Mouse (Mus musculus) kidney, embryonic 14.5 days (tissue): ENCODE measurements around the gene Emc8. TPM values are rescaled to one million over a fixed set of nuclear protein-coding genes. Genes with fewer than 3 reads are reported as not detected.
A peak's percentile ranks its signal among the peaks of the same experiment; 100 is the strongest.
"Not testable (repeated sequence)": the region's sequence is repeated elsewhere in the genome, so short reads cannot be mapped to it uniquely, and the experiment has no call there.

ENCODE experiments used
- ATAC-seq: fragments of 200-750 bp; cut with Nextera tagmentation; 2 replicates; pipeline ENCODE4 v1.8.0; 2017; ENCODE audit warnings: moderate number of reproducible peaks, mild to moderate bottlenecking, moderate TSS enrichment, moderate library complexity; ENCODE audit not compliant: low FRiP score, low TSS enrichment
- H3K27ac ChIP-seq: fragments of 300-500 bp; sonication (generic); 2 replicates; pipeline ENCODE4 v1.5.1; 2014; ENCODE audit warnings: low read depth, mild to moderate bottlenecking, low read length, moderate library complexity, mixed read lengths
- H3K27me3 ChIP-seq: fragments of 300-500 bp; sonication (generic); 2 replicates; pipeline ENCODE4 v1.6.1; 2014; ENCODE audit warnings: mild to moderate bottlenecking, low read length; ENCODE audit not compliant: control insufficient read depth, insufficient read depth
- H3K36me3 ChIP-seq: fragments of 300-500 bp; sonication (generic); 2 replicates; pipeline ENCODE4 v1.6.1; 2014; ENCODE audit warnings: low read length, mixed read lengths; ENCODE audit not compliant: control insufficient read depth, insufficient read depth
- H3K4me1 ChIP-seq: fragments of 300-500 bp; sonication (generic); 2 replicates; pipeline ENCODE4 v1.6.1; 2014; ENCODE audit warnings: low read length, mixed read lengths; ENCODE audit not compliant: control insufficient read depth, insufficient read depth
- H3K4me2 ChIP-seq: fragments of 300-500 bp; sonication (generic); replicated peaks from 2 replicates; pipeline ENCODE4 v1.6.1; 2014; ENCODE audit warnings: low read depth, mild to moderate bottlenecking, low read length
- H3K4me3 ChIP-seq: fragments of 300-500 bp; sonication (generic); 2 replicates; pipeline ENCODE4 v1.5.1; 2014; ENCODE audit warnings: mild to moderate bottlenecking, low read length
- H3K9ac ChIP-seq: fragments of 300-500 bp; sonication (generic); 2 replicates; pipeline ENCODE4 v1.6.1; 2014; ENCODE audit warnings: low read depth, mild to moderate bottlenecking, low read length, moderate library complexity
- H3K9me3 ChIP-seq: fragments of 300-500 bp; sonication (generic); 2 replicates; pipeline ENCODE4 v1.6.1; 2016; ENCODE audit warnings: low read length; ENCODE audit not compliant: control insufficient read depth
- WGBS: fragments of 180-500 bp; shearing (Covaris S2); extraction: QIAGEN DNeasy Blood & Tissue Kit; methylation state at CpG from one replicate; pipeline ENCODE4 v1.1.7; 2014; 5-methylcytosine and 5-hydroxymethylcytosine counted together
- polyA plus RNA-seq: library from polyadenylated mRNA; unstranded; fragments of >200 nt; fragmentation: Nextera tagmentation; extraction: Ambion mirVana; gene quantifications from 2 replicates; pipeline ENCODE4 v1.2.1, GENCODE M21; 2014

Emc8 gene
- polyA plus RNA-seq, 1 experiment from 2014 or later, result 297 TPM

DNA sequence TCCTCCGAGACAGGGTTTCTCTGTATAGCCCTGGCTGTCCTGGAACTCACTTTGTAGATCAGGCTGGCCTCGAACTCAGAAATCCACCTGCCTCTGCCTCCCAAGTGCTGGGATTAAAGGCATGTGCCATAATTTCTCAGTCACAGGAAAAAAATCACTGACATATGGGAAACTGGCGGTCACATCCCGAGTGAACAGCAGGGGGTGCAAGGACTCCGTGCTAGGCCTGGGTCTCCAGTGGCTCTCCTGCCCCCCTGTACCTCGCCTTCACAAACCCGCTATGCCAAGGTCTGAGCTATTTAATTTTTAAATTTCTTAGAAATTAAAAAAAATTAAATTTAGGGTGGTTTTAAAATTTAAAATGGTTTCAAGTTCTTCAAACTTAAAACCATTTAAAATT, 12.0 kb upstream of the Emc8 start:
- H3K9me3 ChIP-seq, H3K27me3 ChIP-seq, H3K36me3 ChIP-seq, H3K9ac ChIP-seq, H3K4me2 ChIP-seq, ATAC-seq, H3K27ac ChIP-seq, H3K4me3 ChIP-seq, H3K4me1 ChIP-seq: not testable (repeated sequence)
- WGBS, result 58% methylated on average over 7 of the region's 7 CpGs

DNA sequence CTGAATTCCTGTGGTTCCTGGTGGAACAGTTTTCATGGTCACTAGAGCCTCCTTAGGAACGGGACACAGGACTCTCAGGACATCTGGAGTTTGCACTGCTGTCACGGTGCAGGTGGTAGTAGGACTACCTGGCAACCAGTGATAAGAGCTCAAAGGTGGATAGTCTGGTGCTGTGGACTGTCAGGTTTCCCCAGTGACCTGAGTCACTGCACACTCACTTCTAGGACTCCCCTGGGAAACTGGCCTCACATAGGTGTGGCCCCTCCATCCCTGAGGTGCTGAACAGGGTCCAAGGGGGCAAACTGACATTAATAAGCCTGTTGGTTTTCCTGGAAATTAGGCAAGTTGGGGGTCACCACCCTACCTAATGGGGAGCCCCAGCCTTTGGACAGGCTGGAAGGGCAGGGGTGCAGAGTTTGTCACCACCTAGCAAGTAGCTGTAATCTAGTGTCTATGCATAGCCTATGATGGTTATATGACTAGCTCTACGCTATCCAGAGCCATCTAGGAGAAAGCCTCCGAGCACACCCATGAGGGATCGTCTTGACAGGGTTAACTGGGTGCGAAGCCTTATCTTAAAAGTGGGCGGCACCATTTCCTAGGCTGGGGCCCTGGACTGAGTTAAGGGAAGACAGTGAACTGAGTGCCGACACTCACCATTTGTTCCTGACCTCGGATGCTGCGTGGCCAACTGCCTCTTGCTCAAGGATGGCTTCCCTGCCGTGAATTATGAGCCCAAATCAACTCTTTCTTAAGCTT, 11.4 kb upstream of the Emc8 start:
- H3K27me3 ChIP-seq, result no peaks in the 10 kb centered on the region
- H3K4me1 ChIP-seq, result no peaks in the 10 kb centered on the region
- H3K4me3 ChIP-seq, result no peak overlapping the region
- H3K9me3 ChIP-seq, result no peaks in the 10 kb centered on the region
- H3K36me3 ChIP-seq, result peaks cover 2% of the 10 kb centered on the region; the same call in 1 of the 2 replicates
- no peak overlapping the region for H3K9ac ChIP-seq
- WGBS, result 47% methylated on average over 11 of the region's 11 CpGs
- no peak for ATAC-seq
- H3K4me2 ChIP-seq, result no peak overlapping the region
- H3K27ac ChIP-seq, result no peak overlapping the region

DNA sequence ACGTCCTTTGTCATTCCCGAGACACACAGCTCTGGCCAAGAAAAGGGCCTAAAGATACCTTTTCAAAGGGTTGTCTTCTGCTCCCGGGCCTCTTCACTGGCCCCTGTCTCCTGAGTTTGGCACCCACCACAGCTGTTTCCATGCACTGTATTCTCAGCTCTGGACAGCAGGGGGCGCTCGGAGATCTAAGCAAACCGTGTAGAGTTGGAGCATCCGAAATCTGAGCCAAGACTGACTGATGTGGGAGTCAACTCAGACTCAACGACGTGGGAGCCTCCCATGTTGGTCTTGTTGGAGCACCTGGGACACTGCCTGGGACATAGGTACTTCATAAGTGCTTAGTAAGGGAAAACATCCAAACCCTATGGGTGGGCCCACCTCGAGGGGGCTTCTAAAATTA, 10.1 kb upstream of the Emc8 start:
- Histone ChIP-seq H3K4me1 (no peaks in the 10 kb centered on the region), H3K27me3 (no peaks in the 10 kb centered on the region), H3K9ac (no peak overlapping the region), H3K9me3 (no peaks in the 10 kb centered on the region), H3K4me3 (no peak overlapping the region), H3K27ac (no peak overlapping the region), H3K4me2 (no peak overlapping the region), H3K36me3 (peaks cover 10% of the 10 kb centered on the region)
- WGBS, result 10% methylated on average over 10 of the region's 10 CpGs
- peak; percentile 74; the same call in 1 of the 2 replicates for ATAC-seq

DNA sequence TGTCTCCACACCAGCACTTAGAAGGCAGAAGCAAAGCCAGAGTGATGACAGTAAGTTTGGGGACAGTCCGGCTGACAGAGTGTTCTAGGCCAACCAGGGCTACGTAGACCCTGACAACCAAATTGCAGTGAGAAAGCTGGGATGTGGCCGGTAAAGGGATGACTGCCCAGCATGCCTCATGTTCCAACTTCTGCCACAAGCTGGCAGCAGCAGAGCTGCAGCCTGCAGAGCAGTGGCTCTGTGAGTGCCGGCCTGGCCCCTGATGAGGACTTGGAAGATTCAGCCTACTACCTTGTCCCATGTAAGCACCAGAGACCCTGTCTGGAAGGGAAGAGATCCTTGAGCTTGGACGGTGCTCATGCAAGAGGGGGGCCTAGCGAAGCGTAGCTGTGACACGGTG, 7.3 kb upstream of the Emc8 start:
- 67% methylated on average over 8 of the region's 8 CpGs for WGBS
- Histone ChIP-seq H3K9ac (no peak overlapping the region), H3K4me2 (no peak overlapping the region), H3K4me3 (no peak overlapping the region), H3K4me1 (no peaks in the 10 kb centered on the region), H3K27ac (no peak overlapping the region), H3K36me3 (peaks cover 35% of the 10 kb centered on the region), H3K27me3 (no peaks in the 10 kb centered on the region), H3K9me3 (no peaks in the 10 kb centered on the region)
- no peak for ATAC-seq

DNA sequence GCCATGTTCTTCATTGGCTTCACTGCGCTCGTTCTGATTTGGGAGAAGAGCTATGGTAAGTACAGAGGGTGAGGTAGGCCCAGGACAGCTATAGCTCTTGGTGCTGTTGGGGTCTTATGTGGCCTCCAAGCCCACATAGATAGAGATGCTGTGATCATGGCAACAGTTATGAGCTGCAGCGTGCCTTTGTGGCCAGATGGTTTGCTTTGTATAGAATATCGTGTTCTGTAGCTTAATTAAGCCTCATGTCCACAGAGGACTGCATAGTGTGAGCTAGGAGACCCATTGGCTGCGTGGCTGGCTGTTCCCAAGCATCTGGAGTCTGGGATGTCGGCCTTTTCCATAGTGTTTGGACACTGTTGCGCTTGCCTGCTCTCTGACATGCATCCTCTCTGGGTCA, 4.9 kb upstream of the Emc8 start:
- no peaks in the 10 kb centered on the region for H3K4me1 ChIP-seq
- H3K9me3 ChIP-seq, result no peaks in the 10 kb centered on the region
- no peak for ATAC-seq
- peaks cover 45% of the 10 kb centered on the region for H3K36me3 ChIP-seq
- WGBS, result 93% methylated on average over 7 of the region's 7 CpGs
- no peak overlapping the region for H3K4me2 ChIP-seq
- H3K9ac ChIP-seq, result no peak overlapping the region
- no peak overlapping the region for H3K27ac ChIP-seq
- H3K27me3 ChIP-seq, result no peaks in the 10 kb centered on the region
- H3K4me3 ChIP-seq, result no peak overlapping the region

DNA sequence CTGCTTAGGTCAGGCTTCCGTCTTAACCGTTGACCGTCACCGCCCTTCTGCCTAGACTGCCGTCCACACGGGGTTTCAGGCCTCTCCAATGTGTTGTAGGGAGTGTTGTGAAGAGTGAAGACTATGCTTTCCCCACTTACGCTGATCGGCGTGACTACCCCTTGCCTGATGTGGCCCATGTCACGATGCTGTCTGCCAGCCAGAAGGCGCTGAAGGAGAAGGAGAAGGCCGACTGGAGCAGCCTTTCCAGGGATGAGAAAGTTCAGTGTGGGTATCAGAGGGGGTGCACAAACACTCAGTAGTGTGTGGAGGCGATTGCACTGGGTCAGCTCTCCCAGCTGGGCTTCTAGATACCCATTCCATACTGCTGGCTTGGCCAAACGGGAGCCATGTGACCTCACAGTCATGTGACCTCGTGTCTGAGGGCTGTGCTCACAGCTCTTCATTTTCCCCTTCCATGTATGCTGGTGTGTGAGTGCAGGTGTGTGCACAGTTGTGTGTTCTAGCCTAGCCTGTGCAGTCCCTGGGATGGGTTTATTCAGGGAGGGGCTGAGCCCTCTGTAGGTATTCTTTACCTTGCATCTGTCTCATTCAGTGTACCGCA, 4.4 kb upstream of the Emc8 start:
- 90% methylated on average over 16 of the region's 16 CpGs for WGBS
- no peak for ATAC-seq

DNA sequence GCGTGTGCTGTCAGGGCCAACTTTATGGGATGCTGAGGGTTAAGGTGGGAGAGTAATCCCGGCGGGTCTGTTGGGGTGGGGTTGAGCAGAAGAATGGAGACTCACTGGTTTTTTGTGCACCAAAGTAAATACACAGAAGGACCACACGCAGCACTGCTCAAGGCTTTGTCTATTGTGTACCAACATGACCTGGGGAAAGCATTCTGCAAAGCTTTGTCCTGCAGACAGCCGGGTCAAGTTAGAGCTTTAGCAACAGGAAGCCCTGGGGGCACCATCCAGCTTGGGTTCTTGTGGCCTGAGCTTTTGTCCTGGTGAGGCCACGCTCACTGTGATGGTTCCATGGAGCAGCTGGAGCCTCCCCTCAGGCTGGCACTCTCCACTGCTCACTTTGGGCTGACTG, 3.4 kb upstream of the Emc8 start:
- ATAC-seq, result no peak
- Histone ChIP-seq H3K36me3 (peaks cover 45% of the 10 kb centered on the region), H3K4me2 (no peak overlapping the region), H3K4me3 (no peak overlapping the region), H3K9me3 (no peaks in the 10 kb centered on the region), H3K27me3 (no peaks in the 10 kb centered on the region), H3K27ac (no peak overlapping the region), H3K9ac (no peak overlapping the region), H3K4me1 (peaks cover 3% of the 10 kb centered on the region)
- WGBS, result 76% methylated on average over 6 of the region's 6 CpGs

More for the DNA sequence above, 4.4 kb upstream of the Emc8 start:
- Histone ChIP-seq H3K4me2 (no peak overlapping the region), H3K27ac (no peak overlapping the region), H3K4me3 (no peak overlapping the region), H3K36me3 (peaks cover 45% of the 10 kb centered on the region), H3K9me3 (no peaks in the 10 kb centered on the region), H3K4me1 (no peaks in the 10 kb centered on the region), H3K9ac (no peak overlapping the region), H3K27me3 (no peaks in the 10 kb centered on the region)

DNA sequence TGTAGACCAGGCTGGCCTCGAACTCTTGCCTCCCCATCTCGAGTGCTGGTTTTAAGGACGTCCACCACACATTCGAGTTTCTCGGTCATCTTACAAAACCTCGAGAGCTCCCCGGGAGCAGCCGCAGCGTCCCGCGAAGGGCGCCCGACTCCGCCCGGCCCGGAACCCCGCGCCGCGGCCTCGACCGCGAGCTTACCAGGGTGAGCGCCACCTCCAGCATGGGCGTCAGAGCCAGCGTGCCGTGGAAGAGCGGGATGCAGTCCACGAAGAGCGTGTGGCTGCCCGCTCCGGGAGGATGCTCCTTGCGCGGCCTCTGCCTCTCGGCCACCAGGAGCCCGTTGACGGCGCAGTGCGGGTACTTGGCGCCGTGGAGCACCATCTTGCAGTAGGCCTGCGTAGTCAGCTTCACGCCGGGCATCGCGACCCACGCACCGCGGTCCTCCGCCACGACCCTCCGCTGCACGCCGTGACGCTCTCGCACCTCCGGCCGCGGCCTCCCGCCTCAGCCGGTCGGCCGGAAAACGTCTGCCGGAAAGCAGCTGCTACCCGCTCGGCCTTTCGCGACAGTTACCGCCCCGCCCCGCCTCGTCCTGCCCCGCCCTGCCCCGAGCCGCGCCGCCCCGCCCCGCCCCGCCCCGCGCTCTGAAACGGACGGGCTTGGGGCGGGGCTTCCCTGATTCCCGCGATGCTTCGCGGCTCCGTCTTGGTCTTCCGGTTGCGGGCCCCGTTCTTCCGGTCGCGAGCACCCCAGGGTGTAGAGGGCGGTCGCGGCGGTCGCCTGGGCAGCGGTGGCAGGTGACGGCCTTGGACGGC, 606 bp downstream of the Emc8 start, which contains the start of the genes Gm27021 and Cox4i1:
TSS of gene Gm27021 (minus strand) at position 519 of the 813 bp plus-strand sequence.
TSS of gene Cox4i1 (plus strand) at position 662 of the 813 bp plus-strand sequence.
- Histone ChIP-seq H3K27ac (peak within 1 kb of the TSS; percentile 79), H3K4me3 (peak within 1 kb of the TSS; percentile 95), H3K9me3 (no peaks in the 10 kb centered on the region), H3K4me1 (peaks cover 21% of the 10 kb centered on the region), H3K36me3 (peaks cover 35% of the 10 kb centered on the region), H3K9ac (peak within 1 kb of the TSS; percentile 97), H3K27me3 (no peaks in the 10 kb centered on the region), H3K4me2 (peak within 1 kb of the TSS; percentile 91)
- peak; percentile 93 for ATAC-seq
- under 1% methylated on average over 93 of the region's 105 CpGs for WGBS
